In the genomic region with DNA sequence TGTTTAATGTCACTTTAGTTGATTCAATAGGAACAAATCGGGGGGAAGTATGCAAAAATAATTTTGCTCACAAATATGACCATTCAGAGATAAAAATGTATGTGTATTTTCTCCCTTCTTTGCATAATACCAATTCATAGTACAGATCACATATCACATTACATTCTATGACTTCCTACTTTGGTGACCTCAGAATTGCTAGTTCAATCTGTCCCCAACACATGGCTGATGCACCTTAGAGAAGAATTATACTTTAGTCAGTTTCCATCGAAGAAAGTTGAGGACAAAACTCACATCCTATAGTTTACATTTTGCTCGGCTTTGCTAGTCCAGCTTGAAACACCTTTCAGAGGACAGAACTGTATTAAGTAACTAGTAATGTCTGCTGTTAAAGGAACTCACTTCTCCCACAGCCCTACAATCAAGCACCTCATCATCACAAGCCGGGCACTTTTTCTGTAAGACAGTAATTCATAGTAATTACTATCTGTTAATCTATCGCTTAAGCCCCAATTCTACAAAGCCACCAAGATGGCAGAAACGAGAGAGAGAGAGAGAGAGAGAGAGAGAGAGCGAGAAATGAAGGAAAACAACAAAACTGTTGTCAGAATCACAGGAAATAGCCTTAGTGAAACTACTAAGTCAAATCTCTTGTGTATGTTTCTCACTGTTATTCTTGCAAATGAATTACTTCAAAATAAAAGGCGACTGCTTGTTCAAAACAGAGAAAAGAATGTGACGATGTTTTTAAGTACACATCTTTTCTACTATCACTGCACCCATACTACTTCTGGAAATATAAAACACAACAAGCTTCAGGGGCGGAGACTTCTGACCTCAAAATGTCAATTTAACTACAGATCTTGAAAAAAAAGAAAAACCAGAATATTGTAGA, we compare ENCODE assay signal across 8 mouse cellular contexts. TPM values are rescaled to one million over a fixed set of nuclear protein-coding genes. Genes with fewer than 3 reads are reported as not detected.
DNase-seq lines count a peak whose midpoint lies in the region; ATAC-seq and TF ChIP-seq lines count a peak whose summit lies in the region.

No protein-coding gene starts in this region.

- H3K9me3 ChIP-seq in ES-E14 (ENCODE audit: control insufficient read depth, insufficient read depth, low read depth, low read length) = no peaks in the 10 kb centered on the region
- no peaks in the 10 kb centered on the region for H3K9me3 ChIP-seq in heart, postnatal 0 days (replicated peaks; ENCODE audit: control insufficient read depth, low read length)
- no peaks in the 10 kb centered on the region for H3K9me3 ChIP-seq in midbrain, embryonic 11.5 days (ENCODE audit: control insufficient read depth, low read length)

- H3K9ac ChIP-seq in ES-E14 (ENCODE audit: insufficient read depth, low read depth, low read length, poor library complexity, severe bottlenecking) = peak overlapping the region; percentile 94; the same call in 1 of the 2 replicates
- peak overlapping the region; percentile 92 for H3K9ac ChIP-seq in heart, postnatal 0 days (replicated peaks; ENCODE audit: low read depth, low read length)
- H3K9ac ChIP-seq in midbrain, embryonic 11.5 days (ENCODE audit: low read length) = peak overlapping the region; percentile 80

- peak overlapping the region; percentile 92 for H3K4me3 ChIP-seq in kidney, adult 2 months (ENCODE audit: insufficient read depth, low read depth, low read length)
- H3K4me3 ChIP-seq in ES-E14 (ENCODE audit: insufficient read depth in 1 of 2, low read depth in 1 of 2, low read length in 2 of 2, poor library complexity in 1 of 2, severe bottlenecking in 1 of 2) = peak overlapping the region; percentile 80 to 91; a peak in 3 of 4 replicates
- H3K4me3 ChIP-seq in heart, postnatal 0 days (ENCODE audit: low read depth, low read length) = peak overlapping the region; percentile 89
- H3K4me3 ChIP-seq in midbrain, embryonic 11.5 days (ENCODE audit: low read depth, low read length) = peak overlapping the region; percentile 71

- peaks cover 4% of the 10 kb centered on the region; the same call in 1 of the 2 replicates for H3K4me1 ChIP-seq in kidney, adult 2 months (ENCODE audit: control insufficient read depth, insufficient read depth, low read length)
- H3K4me1 ChIP-seq in ES-E14 (ENCODE audit: control insufficient read depth in 2 of 2, insufficient read depth in 2 of 2, low read length in 2 of 2, poor library complexity in 1 of 2) = peaks cover 0 to 2% of the 10 kb centered on the region in 2 experiments; a peak in 1 of 4 replicates
- H3K4me1 ChIP-seq in heart, postnatal 0 days (ENCODE audit: control insufficient read depth, insufficient read depth) = peaks cover 10% of the 10 kb centered on the region; the same call in 1 of the 2 replicates
- peaks cover 2% of the 10 kb centered on the region; the same call in 1 of the 2 replicates for H3K4me1 ChIP-seq in midbrain, embryonic 11.5 days (ENCODE audit: control insufficient read depth, insufficient read depth, low read length)

- H3K4me2 ChIP-seq in heart, postnatal 0 days (ENCODE audit: low read depth, low read length) = peak overlapping the region; percentile 89
- peak overlapping the region; percentile 93 for H3K4me2 ChIP-seq in midbrain, embryonic 11.5 days

- intact Hi-C loops in left cerebral cortex, postnatal 36 days (cut with DNase I) = loop anchor here (2.0 kb wide), 1 partner anchor 43 kb away; no protein-coding TSS in a partner anchor

- no peak for DNase-seq in kidney, adult 2 months
- no peak for DNase-seq in kidney, postnatal 14 days
- no peak for DNase-seq in ES-E14 (ENCODE audit: low read depth, low spot score)
- DNase-seq in heart, postnatal 0 days (ENCODE audit: low spot score) = peak; percentile 23
- no peak for DNase-seq in midbrain, embryonic 11.5 days (ENCODE audit: low spot score, missing footprints)
- no peak for DNase-seq in urinary bladder, postnatal 25 days (ENCODE audit: low spot score)
- no peak for DNase-seq in gastrocnemius, postnatal 4 days (ENCODE audit: low spot score in 2 of 2)
- no peak for DNase-seq in left cerebral cortex, postnatal 36 days (ENCODE audit: low spot score in 2 of 2)

- no peak for ATAC-seq in heart, postnatal 0 days (ENCODE audit: insufficient read depth, low read depth)
- no peak for ATAC-seq in midbrain, embryonic 11.5 days (ENCODE audit: low FRiP score)

- no peaks in the 10 kb centered on the region for H3K36me3 ChIP-seq in kidney, adult 2 months (ENCODE audit: control insufficient read depth, insufficient read depth, low read length)
- H3K36me3 ChIP-seq in ES-E14 (ENCODE audit: control insufficient read depth, insufficient read depth, low read length, poor library complexity, severe bottlenecking) = no peaks in the 10 kb centered on the region
- H3K36me3 ChIP-seq in heart, postnatal 0 days (replicated peaks; ENCODE audit: control insufficient read depth, insufficient read depth, low read length) = no peaks in the 10 kb centered on the region
- no peaks in the 10 kb centered on the region for H3K36me3 ChIP-seq in midbrain, embryonic 11.5 days (ENCODE audit: control insufficient read depth, insufficient read depth, low read length)

- in situ Hi-C loops in ES-E14 (cut with MboI; ENCODE audit: low sequenced_read_pairs in 2 of 2, unreplicated experiment in 2 of 2) = no loop called here

- WGBS in kidney, adult 2 months = 29% methylated on average over 10 of the region's 10 CpGs
- WGBS in heart, postnatal 0 days = 41% methylated on average over 10 of the region's 10 CpGs
- WGBS in midbrain, embryonic 11.5 days = 68% methylated on average over 10 of the region's 10 CpGs

- no peak for TF ChIP-seq POLR2A in kidney, adult 2 months (IDR thresholded peaks at IDR 0.05; ENCODE audit: low read depth, low read length)

- no peak for TF ChIP-seq EP300 in heart, postnatal 0 days (IDR thresholded peaks at IDR 0.05; ENCODE audit: low read depth)

- peak overlapping the region; percentile 71; the same call in 1 of the 2 replicates for H3K27ac ChIP-seq in kidney, adult 2 months (ENCODE audit: insufficient read depth, low read depth, low read length)
- no peak overlapping the region for H3K27ac ChIP-seq in ES-E14 (ENCODE audit: insufficient read depth, low read depth, low read length, poor library complexity, severe bottlenecking)
- peak overlapping the region; percentile 92 for H3K27ac ChIP-seq in heart, postnatal 0 days (ENCODE audit: low read depth)
- no peak overlapping the region for H3K27ac ChIP-seq in midbrain, embryonic 11.5 days (ENCODE audit: low read depth, low read length)

- TF ChIP-seq CTCF in kidney, adult 2 months (conservative IDR thresholded peaks at IDR 0.05; ENCODE audit: insufficient read depth, insufficient read length, low read depth, low read length) = no peak
- TF ChIP-seq CTCF in heart, postnatal 0 days (IDR thresholded peaks at IDR 0.05; ENCODE audit: low read depth) = no peak

- H3K27me3 ChIP-seq in kidney, adult 2 months (replicated peaks; ENCODE audit: control insufficient read depth, insufficient read depth, low read length) = no peaks in the 10 kb centered on the region
- no peaks in the 10 kb centered on the region for H3K27me3 ChIP-seq in heart, postnatal 0 days (ENCODE audit: control insufficient read depth, insufficient read depth, low read length)
- no peaks in the 10 kb centered on the region for H3K27me3 ChIP-seq in midbrain, embryonic 11.5 days (ENCODE audit: control insufficient read depth, insufficient read depth, low read length)

TF ChIP-seq in ES-E14, 5 proteins besides CTCF, POLR2A, EP300 and RAD21:
- TF ChIP-seq ZC3H11A (IDR thresholded peaks at IDR 0.05; ENCODE audit: borderline replicate concordance, low read depth, low read length) = no peak
- no peak for TF ChIP-seq ZNF384 (IDR thresholded peaks at IDR 0.05; ENCODE audit: low read depth, low read length)
- TF ChIP-seq HCFC1 (IDR thresholded peaks at IDR 0.05; ENCODE audit: borderline replicate concordance, insufficient read depth, low read length) = no peak
- no peak for TF ChIP-seq MAFK (IDR thresholded peaks at IDR 0.05; ENCODE audit: insufficient read depth, low read depth, low read length)
- TF ChIP-seq CHD2 (IDR thresholded peaks at IDR 0.05; ENCODE audit: low read depth, low read length) = no peak
TF ChIP-seq in ES-E14: peak in this region for 0.

RNA-seq across cellular contexts. Expression of gene Snx14, which starts 1.2 kb away (rescaled TPM):
- polyA plus RNA-seq in kidney, adult 2 months (2012; rRNA removed) = 12.7 and 15.8 TPM in 2 replicates
- total RNA-seq in ES-E14 (2012; rRNA removed) = 35.2 and 37.5 TPM in 2 replicates
- total RNA-seq in heart, postnatal 0 days (2014; rRNA removed; ENCODE audit: low replicate concordance) = 21.1 and 21.9 TPM in 2 replicates
- 21.7 and 22.7 TPM in 2 replicates for polyA plus RNA-seq in heart, postnatal 0 days (2015; fragmentation: Nextera tagmentation; extraction: Ambion mirVana)
- 22.8 and 23.9 TPM in 2 replicates for polyA plus RNA-seq in midbrain, embryonic 11.5 days (2014; fragmentation: Nextera tagmentation; extraction: Ambion mirVana)
- 10 to 100 TPM; 24.7 to 25.6 TPM for total RNA-seq in gastrocnemius, postnatal 4 days (2021)
- total RNA-seq in left cerebral cortex, postnatal 36 days (2021) = 10 to 100 TPM; 47.2 to 59.6 TPM

RNA-seq across cellular contexts. Expression of gene Gm20537, which starts 18.8 kb away (rescaled TPM):
- 0.41 and 0.75 TPM in 2 replicates for polyA plus RNA-seq in kidney, adult 2 months (2012; rRNA removed)
- total RNA-seq in ES-E14 (2012; rRNA removed) = 0.74 and 1.3 TPM in 2 replicates
- not detected in 2 replicates for total RNA-seq in heart, postnatal 0 days (2014; rRNA removed; ENCODE audit: low replicate concordance)
- polyA plus RNA-seq in heart, postnatal 0 days (2015; fragmentation: Nextera tagmentation; extraction: Ambion mirVana) = 0.34 TPM in 1 of 2 replicates, not detected in the other
- polyA plus RNA-seq in midbrain, embryonic 11.5 days (2014; fragmentation: Nextera tagmentation; extraction: Ambion mirVana) = 0.40 and 0.52 TPM in 2 replicates
- total RNA-seq in gastrocnemius, postnatal 4 days (2021) = 1 to 10 TPM; 1.2 to 1.7 TPM
- total RNA-seq in left cerebral cortex, postnatal 36 days (2021) = under 1 TPM in 1 of 2 experiments, not detected in 1; 0.86 TPM

RNA-seq across cellular contexts. Expression of gene Syncrip, which starts 44.8 kb away (rescaled TPM):
- polyA plus RNA-seq in kidney, adult 2 months (2012; rRNA removed) = 3.1 and 7.2 TPM in 2 replicates
- 113 and 144 TPM in 2 replicates for total RNA-seq in ES-E14 (2012; rRNA removed)
- 21.6 and 32.1 TPM in 2 replicates for total RNA-seq in heart, postnatal 0 days (2014; rRNA removed; ENCODE audit: low replicate concordance)
- 34.2 and 41.4 TPM in 2 replicates for polyA plus RNA-seq in heart, postnatal 0 days (2015; fragmentation: Nextera tagmentation; extraction: Ambion mirVana)
- 132 and 142 TPM in 2 replicates for polyA plus RNA-seq in midbrain, embryonic 11.5 days (2014; fragmentation: Nextera tagmentation; extraction: Ambion mirVana)
- 100 to 1,000 TPM in 1 of 2 experiments, 10 to 100 TPM in 1; 91.0 to 105 TPM for total RNA-seq in gastrocnemius, postnatal 4 days (2021)
- 10 to 100 TPM; 58.2 to 67.8 TPM for total RNA-seq in left cerebral cortex, postnatal 36 days (2021)

Comparison
In these comparisons a context has a peak if more than half of its experiments do, and no peak if none do; other contexts are left out.
1. H3K27ac ChIP-seq: peak in kidney, adult 2 months (single experiment) and heart, postnatal 0 days (single experiment); none in ES-E14 (single experiment) and midbrain, embryonic 11.5 days (single experiment).
2. Peak in every context shown above with its lines, with median percentiles within 50 percentile points of each other: H3K4me3 ChIP-seq and H3K9ac ChIP-seq.